Mouse (Mus musculus) midbrain, embryonic 16.5 days (tissue): Measurements from ENCODE around the gene Map3k7cl. TPM values are rescaled to one million over a fixed set of nuclear protein-coding genes. Genes with fewer than 3 reads are reported as not detected.

ENCODE experiments used
- ATAC-seq: fragments of 200-750 bp; cut with Nextera tagmentation; 2 replicates; pipeline ENCODE4 v1.8.0; 2017; ENCODE audit warnings: moderate TSS enrichment
- H3K27ac ChIP-seq: fragments of 300-500 bp; sonication (generic); 2 replicates; pipeline ENCODE4 v1.5.1; 2014; ENCODE audit warnings: mild to moderate bottlenecking, low read length, mixed read lengths
- H3K27me3 ChIP-seq: fragments of 300-500 bp; sonication (generic); 2 replicates; pipeline ENCODE4 v1.6.1; 2014; ENCODE audit warnings: low read depth, low read length, mixed read lengths; ENCODE audit not compliant: control insufficient read depth, insufficient read depth
- H3K36me3 ChIP-seq: fragments of 300-500 bp; sonication (generic); 2 replicates; pipeline ENCODE4 v1.6.1; 2014; ENCODE audit warnings: mild to moderate bottlenecking, low read length, moderate library complexity, mixed read lengths; ENCODE audit not compliant: control insufficient read depth, insufficient read depth
- H3K4me1 ChIP-seq: fragments of 300-500 bp; sonication (generic); 2 replicates; pipeline ENCODE4 v1.6.1; 2014; ENCODE audit warnings: mild to moderate bottlenecking, low read length, mixed read lengths; ENCODE audit not compliant: control insufficient read depth, insufficient read depth
- H3K4me2 ChIP-seq: fragments of 300-500 bp; sonication (generic); 2 replicates; pipeline ENCODE4 v1.6.1; 2014; ENCODE audit warnings: mild to moderate bottlenecking, low read length, mixed read lengths
- H3K4me3 ChIP-seq: fragments of 300-500 bp; sonication (generic); 2 replicates; pipeline ENCODE4 v1.5.1; 2014; ENCODE audit warnings: low read depth, mild to moderate bottlenecking, low read length, moderate library complexity, mixed read lengths
- H3K9ac ChIP-seq: fragments of 300-500 bp; sonication (generic); 2 replicates; pipeline ENCODE4 v1.6.1; 2014; ENCODE audit warnings: low read depth, low read length, mixed read lengths
- H3K9me3 ChIP-seq: fragments of 300-500 bp; sonication (generic); replicated peaks from 2 replicates; pipeline ENCODE4 v1.6.1; 2014; ENCODE audit warnings: mild to moderate bottlenecking, low read length, mixed read lengths; ENCODE audit not compliant: control insufficient read depth, poor library complexity, severe bottlenecking
- WGBS: fragments of 180-500 bp; shearing (Covaris S2); extraction: QIAGEN DNeasy Blood & Tissue Kit; methylation state at CpG from one replicate; pipeline ENCODE4 v1.1.7; 2014; 5-methylcytosine and 5-hydroxymethylcytosine counted together
- polyA plus RNA-seq: library from polyadenylated mRNA; unstranded; fragments of >200 nt; fragmentation: Nextera tagmentation; extraction: Ambion mirVana; gene quantifications from 2 replicates; pipeline ENCODE4 v1.2.1, GENCODE M21; 2015

Gene Map3k7cl
- polyA plus RNA-seq, 1 experiment from 2014 or later, result not detected

- H3K27ac ChIP-seq, result no peak overlapping the region
- no peaks in the 10 kb centered on the region for H3K4me1 ChIP-seq
- H3K9me3 ChIP-seq, result no peaks in the 10 kb centered on the region
- ATAC-seq, result no peak
- no peak overlapping the region for H3K9ac ChIP-seq
- no peaks in the 10 kb centered on the region for H3K27me3 ChIP-seq
- 85% methylated on average over 6 of the region's 6 CpGs for WGBS
- no peaks in the 10 kb centered on the region for H3K36me3 ChIP-seq
- no peak overlapping the region for H3K4me3 ChIP-seq
- no peak overlapping the region for H3K4me2 ChIP-seq
Observed at GRCm38 (mm10) chr16:87563524-87563923, 10.4 kb downstream of the Map3k7cl start.

GRCm38 (mm10) chr16:87564564-87564963 is 11.4 kb downstream of the Map3k7cl start:
- WGBS, result 83% methylated on average over 3 of the region's 3 CpGs
- no peaks in the 10 kb centered on the region for H3K27me3 ChIP-seq
- no peak overlapping the region for H3K9ac ChIP-seq
- no peak overlapping the region for H3K4me3 ChIP-seq
- no peaks in the 10 kb centered on the region for H3K36me3 ChIP-seq
- no peak overlapping the region for H3K4me2 ChIP-seq
- no peak for ATAC-seq
- no peak overlapping the region for H3K27ac ChIP-seq
- H3K9me3 ChIP-seq, result no peaks in the 10 kb centered on the region
- H3K4me1 ChIP-seq, result no peaks in the 10 kb centered on the region

GRCm38 (mm10) chr16:87567572-87567971 is 14.4 kb downstream of the Map3k7cl start:
- WGBS, result 84% methylated on average over 13 of the region's 13 CpGs
- Histone ChIP-seq H3K27ac (no peak overlapping the region), H3K4me1 (no peaks in the 10 kb centered on the region), H3K36me3 (no peaks in the 10 kb centered on the region), H3K4me3 (no peak overlapping the region), H3K4me2 (no peak overlapping the region), H3K9me3 (no peaks in the 10 kb centered on the region), H3K9ac (no peak overlapping the region), H3K27me3 (no peaks in the 10 kb centered on the region)
- no peak for ATAC-seq

- H3K4me2 ChIP-seq, result no peak overlapping the region
- no peak overlapping the region for H3K27ac ChIP-seq
- H3K4me1 ChIP-seq, result no peaks in the 10 kb centered on the region
- H3K27me3 ChIP-seq, result no peaks in the 10 kb centered on the region
- H3K4me3 ChIP-seq, result no peak overlapping the region
- no peaks in the 10 kb centered on the region for H3K36me3 ChIP-seq
- no peak overlapping the region for H3K9ac ChIP-seq
- no peak for ATAC-seq
- WGBS, result 92% methylated on average over 7 of the region's 7 CpGs
- no peaks in the 10 kb centered on the region for H3K9me3 ChIP-seq
Observed at GRCm38 (mm10) chr16:87568241-87568640, 15.1 kb downstream of the Map3k7cl start.

GRCm38 (mm10) chr16:87569576-87570105 is 16.5 kb downstream of the Map3k7cl start:
- Histone ChIP-seq H3K9me3 (no peaks in the 10 kb centered on the region), H3K4me1 (no peaks in the 10 kb centered on the region), H3K4me3 (no peak overlapping the region), H3K36me3 (no peaks in the 10 kb centered on the region), H3K4me2 (no peak overlapping the region), H3K9ac (no peak overlapping the region), H3K27me3 (no peaks in the 10 kb centered on the region), H3K27ac (no peak overlapping the region)
- 91% methylated on average over 7 of the region's 7 CpGs for WGBS
- no peak for ATAC-seq

GRCm38 (mm10) chr16:87570334-87570733 is 17.2 kb downstream of the Map3k7cl start:
- H3K27me3 ChIP-seq, result no peaks in the 10 kb centered on the region
- no peaks in the 10 kb centered on the region for H3K9me3 ChIP-seq
- ATAC-seq, result no peak
- no peak overlapping the region for H3K4me2 ChIP-seq
- no peak overlapping the region for H3K27ac ChIP-seq
- no peaks in the 10 kb centered on the region for H3K4me1 ChIP-seq
- 79% methylated on average over 7 of the region's 7 CpGs for WGBS
- no peak overlapping the region for H3K4me3 ChIP-seq
- H3K9ac ChIP-seq, result no peak overlapping the region
- H3K36me3 ChIP-seq, result no peaks in the 10 kb centered on the region

- ATAC-seq, result no peak
- 70% methylated on average over 5 of the region's 5 CpGs for WGBS
- no peaks in the 10 kb centered on the region for H3K36me3 ChIP-seq
- no peak overlapping the region for H3K4me3 ChIP-seq
- H3K9me3 ChIP-seq, result no peaks in the 10 kb centered on the region
- no peaks in the 10 kb centered on the region for H3K27me3 ChIP-seq
- no peak overlapping the region for H3K27ac ChIP-seq
- H3K4me1 ChIP-seq, result no peaks in the 10 kb centered on the region
- no peak overlapping the region for H3K9ac ChIP-seq
- no peak overlapping the region for H3K4me2 ChIP-seq
Observed at GRCm38 (mm10) chr16:87573409-87573808, 20.3 kb downstream of the Map3k7cl start.

- Histone ChIP-seq H3K27me3 (no peaks in the 10 kb centered on the region), H3K36me3 (no peaks in the 10 kb centered on the region), H3K9ac (no peak overlapping the region), H3K4me2 (no peak overlapping the region), H3K4me1 (no peaks in the 10 kb centered on the region), H3K9me3 (no peaks in the 10 kb centered on the region), H3K4me3 (no peak overlapping the region), H3K27ac (no peak overlapping the region)
- no peak for ATAC-seq
- 75% methylated on average over 5 of the region's 5 CpGs for WGBS
Observed at GRCm38 (mm10) chr16:87574160-87574559, 21.0 kb downstream of the Map3k7cl start.

GRCm38 (mm10) chr16:87575600-87575999 is 22.5 kb downstream of the Map3k7cl start:
- no peaks in the 10 kb centered on the region for H3K27me3 ChIP-seq
- no peak overlapping the region for H3K4me2 ChIP-seq
- H3K4me3 ChIP-seq, result no peak overlapping the region
- 74% methylated on average over 10 of the region's 10 CpGs for WGBS
- H3K4me1 ChIP-seq, result no peaks in the 10 kb centered on the region
- no peaks in the 10 kb centered on the region for H3K36me3 ChIP-seq
- H3K9me3 ChIP-seq, result no peaks in the 10 kb centered on the region
- no peak overlapping the region for H3K27ac ChIP-seq
- H3K9ac ChIP-seq, result no peak overlapping the region
- no peak for ATAC-seq
